Mouse (Mus musculus): ENCODE results near the gene Tmem150c.

The Tmem150c gene

GRCm38 (mm10) chr5:100166591-100167491 lies 7.2 kb upstream of the Tmem150c start:
- peak; percentile 66 for DNase-seq

GRCm38 (mm10) chr5:100163368-100163767 lies 3.8 kb upstream of the Tmem150c start:
- DNase-seq: no peak

GRCm38 (mm10) chr5:100162857-100163256 lies 3.2 kb upstream of the Tmem150c start:
- DNase-seq: no peak

GRCm38 (mm10) chr5:100162053-100162452 lies 2.4 kb upstream of the Tmem150c start:
- DNase-seq: no peak

GRCm38 (mm10) chr5:100158791-100159637 lies 594 bp downstream of the Tmem150c start:
- DNase-seq: peak; percentile 62

- DNase-seq: peak; percentile 28
These were observed 1.3 kb downstream of the Tmem150c start for GRCm38 (mm10) chr5:100158301-100158700.

GRCm38 (mm10) chr5:100155646-100156045 lies 4.0 kb downstream of the Tmem150c start:
- DNase-seq: no peak

- DNase-seq: peak; percentile 61
These were observed 9.6 kb downstream of the Tmem150c start for GRCm38 (mm10) chr5:100149967-100150366.

GRCm38 (mm10) chr5:100144836-100145235 lies 14.8 kb downstream of the Tmem150c start:
- no peak for DNase-seq

- no peak for DNase-seq
These were observed 32.3 kb downstream of the Tmem150c start for GRCm38 (mm10) chr5:100127283-100127682.

GRCm38 (mm10) chr5:100125409-100126123 lies 34.0 kb downstream of the Tmem150c start:
- no peak for DNase-seq

GRCm38 (mm10) chr5:100124530-100124929 lies 35.1 kb downstream of the Tmem150c start:
- no peak for DNase-seq

- no peak for DNase-seq
These were observed 36.3 kb downstream of the Tmem150c start for GRCm38 (mm10) chr5:100123283-100123682.

- DNase-seq: no peak
These were observed 38.4 kb downstream of the Tmem150c start for GRCm38 (mm10) chr5:100121170-100121569.

GRCm38 (mm10) chr5:100120711-100121141 lies 38.9 kb downstream of the Tmem150c start:
- peak; percentile 46 for DNase-seq

- DNase-seq: no peak
These were observed 40.3 kb downstream of the Tmem150c start for GRCm38 (mm10) chr5:100119331-100119730.

GRCm38 (mm10) chr5:100113403-100113802 lies 46.2 kb downstream of the Tmem150c start:
- DNase-seq: no peak

- DNase-seq: no peak
These were observed 49.0 kb downstream of the Tmem150c start for GRCm38 (mm10) chr5:100110581-100110980.

GRCm38 (mm10) chr5:100109543-100110282 lies 49.9 kb downstream of the Tmem150c start:
- DNase-seq: no peak

GRCm38 (mm10) chr5:100108866-100109265 lies 50.7 kb downstream of the Tmem150c start:
- no peak for DNase-seq

GRCm38 (mm10) chr5:100102395-100102794 lies 57.2 kb downstream of the Tmem150c start:
- DNase-seq: no peak

GRCm38 (mm10) chr5:100097967-100098366 lies 61.6 kb downstream of the Tmem150c start:
- no peak for DNase-seq

Data from embryo, embryonic 11 days (tissue).